Mouse (Mus musculus) lung, embryonic 14.5 days (tissue): ENCODE measurements at regions not wholly inside any gene's neighbourhood (a gene's known extent, or its start where the extent isn't known, plus 50 kb on each side); places are given as distances from the start of the nearest gene placed in this dataset.
"Not testable (repeated sequence)": the region's sequence is repeated elsewhere in the genome, so short reads cannot be mapped to it uniquely, and the experiment has no call there.

ENCODE experiments used
- ATAC-seq: fragments of 200-750 bp; cut with Nextera tagmentation; 2 replicates; pipeline ENCODE4 v1.8.0; 2017; ENCODE audit warnings: mild to moderate bottlenecking, moderate TSS enrichment, moderate library complexity; ENCODE audit not compliant: insufficient read depth
- DNase-seq: peaks from one replicate; pipeline ENCODE4 v3.0.0-alpha.2; 2015
- H3K27ac ChIP-seq: fragments of 300-500 bp; sonication (generic); 2 replicates; pipeline ENCODE4 v1.5.1; 2014; ENCODE audit warnings: low read depth, mild to moderate bottlenecking, moderate library complexity
- H3K27me3 ChIP-seq: fragments of 300-500 bp; sonication (generic); 2 replicates; pipeline ENCODE4 v1.6.1; 2014; ENCODE audit warnings: low read length, control low read depth; ENCODE audit not compliant: insufficient read depth
- H3K36me3 ChIP-seq: fragments of 300-500 bp; sonication (generic); 2 replicates; pipeline ENCODE4 v1.6.1; 2014; ENCODE audit warnings: control low read depth; ENCODE audit not compliant: insufficient read depth
- H3K4me1 ChIP-seq: fragments of 300-500 bp; sonication (generic); 2 replicates; pipeline ENCODE4 v1.6.1; 2014; ENCODE audit warnings: antibody characterized with exemption, control low read depth; ENCODE audit not compliant: insufficient read depth
- H3K4me2 ChIP-seq: fragments of 300-500 bp; sonication (generic); 2 replicates; pipeline ENCODE4 v1.6.1; 2014; ENCODE audit warnings: mild to moderate bottlenecking
- H3K4me3 ChIP-seq: fragments of 300-500 bp; sonication (generic); 2 replicates; pipeline ENCODE4 v1.5.1; 2014; ENCODE audit warnings: low read depth, low read length
- H3K9ac ChIP-seq: fragments of 300-500 bp; sonication (generic); 2 replicates; pipeline ENCODE4 v1.6.1; 2014
- H3K9me3 ChIP-seq: fragments of 300-500 bp; sonication (generic); 2 replicates; pipeline ENCODE4 v1.6.1; 2016; ENCODE audit warnings: low read depth, low read length, control low read depth
- CTCF ChIP-seq: IDR thresholded peaks from 2 replicates; pipeline ENCODE4 v1.5.1; 2016; ENCODE audit warnings: antibody characterized with exemption, low read depth
- WGBS: fragments of 180-500 bp; shearing (Covaris S2); extraction: QIAGEN DNeasy Blood & Tissue Kit; methylation state at CpG from one replicate; pipeline ENCODE4 v1.1.7; 2014; 5-methylcytosine and 5-hydroxymethylcytosine counted together

GRCm38 (mm10) chr6:67884893-67885292 is 349.3 kb upstream of the Tacstd2 start:
- Histone ChIP-seq H3K27ac (no peak overlapping the region), H3K4me1 (no peaks in the 10 kb centered on the region), H3K9ac (no peak overlapping the region), H3K4me3 (no peak overlapping the region), H3K9me3 (no peaks in the 10 kb centered on the region), H3K36me3 (no peaks in the 10 kb centered on the region), H3K27me3 (no peaks in the 10 kb centered on the region), H3K4me2 (no peak overlapping the region)
- ATAC-seq (no peak), DNase-seq (no peak)
- TF ChIP-seq CTCF = no peak
- 78% methylated on average over 5 of the region's 5 CpGs for WGBS

GRCm38 (mm10) chr6:67881476-67881875 is 345.9 kb upstream of the Tacstd2 start:
- DNase-seq, H3K27ac ChIP-seq, H3K4me2 ChIP-seq, H3K9ac ChIP-seq, ATAC-seq, H3K36me3 ChIP-seq, H3K9me3 ChIP-seq, H3K4me1 ChIP-seq, H3K4me3 ChIP-seq, H3K27me3 ChIP-seq: not testable (repeated sequence)
- 81% methylated on average over 4 of the region's 5 CpGs for WGBS

DNA sequence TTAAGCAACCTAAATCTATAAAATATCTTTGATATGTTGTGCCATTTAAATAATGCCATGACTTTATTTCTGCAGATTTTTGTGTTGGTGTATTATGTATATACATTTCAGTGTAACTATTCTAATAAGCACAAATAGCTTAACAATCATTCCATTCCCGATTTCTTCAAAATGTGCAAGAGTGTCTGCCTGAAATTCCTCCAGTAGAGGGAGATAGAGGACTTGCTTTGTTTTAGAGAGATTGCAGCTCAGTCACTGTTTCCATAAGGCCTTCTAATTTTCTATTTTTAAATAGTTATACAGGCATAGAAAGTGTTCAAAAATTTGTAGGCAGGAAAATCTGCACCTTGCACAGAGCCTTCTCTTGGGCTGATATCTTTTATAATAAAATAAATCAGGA is 322.3 kb upstream of the Tacstd2 start:
- H3K9me3 ChIP-seq, ATAC-seq, H3K4me3 ChIP-seq, H3K4me1 ChIP-seq, H3K27ac ChIP-seq, H3K27me3 ChIP-seq, H3K9ac ChIP-seq, H3K4me2 ChIP-seq, DNase-seq, H3K36me3 ChIP-seq: not testable (repeated sequence)
- TF ChIP-seq CTCF = peak; percentile 40
- 18% methylated on average over 1 of the region's 1 CpGs for WGBS

- not testable (repeated sequence) for ATAC-seq, DNase-seq
- WGBS = 49% methylated on average over 1 of the region's 1 CpGs
Measured at GRCm38 (mm10) chr6:67839486-67839885, 303.9 kb upstream of the Tacstd2 start.

DNA sequence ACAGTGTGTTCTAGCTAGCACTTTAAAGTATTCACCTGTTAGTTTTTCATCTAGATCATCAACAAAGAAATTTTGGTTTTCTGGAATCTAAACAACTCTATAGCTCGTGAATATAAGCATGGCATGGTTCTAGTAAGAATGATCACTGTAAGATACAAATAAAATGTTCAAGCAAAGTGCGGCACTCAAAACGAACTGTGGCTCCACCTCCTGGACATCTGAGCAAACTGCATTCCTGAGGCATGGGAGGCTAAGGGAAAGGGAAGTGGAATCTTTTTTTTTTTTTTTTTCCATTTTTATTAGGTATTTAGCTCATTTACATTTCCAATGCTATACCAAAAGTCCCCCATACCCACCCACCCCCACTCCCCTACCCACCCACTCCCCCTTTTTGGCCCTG is 276.9 kb upstream of the Tacstd2 start:
- 12% methylated on average over 3 of the region's 3 CpGs for WGBS
- not testable (repeated sequence) for H3K27me3 ChIP-seq, H3K27ac ChIP-seq, H3K4me3 ChIP-seq, ATAC-seq, H3K4me1 ChIP-seq, H3K9me3 ChIP-seq, H3K9ac ChIP-seq, H3K4me2 ChIP-seq, H3K36me3 ChIP-seq
- TF ChIP-seq CTCF = peak; percentile 64
- peak; percentile 48 for DNase-seq

More at GRCm38 (mm10) chr6:67839486-67839885, 303.9 kb upstream of the Tacstd2 start:
- not testable (repeated sequence) for H3K27me3 ChIP-seq, H3K36me3 ChIP-seq, H3K4me2 ChIP-seq, H3K27ac ChIP-seq, H3K4me1 ChIP-seq, H3K4me3 ChIP-seq, H3K9ac ChIP-seq, H3K9me3 ChIP-seq

- no peak for TF ChIP-seq CTCF
- DNase-seq (no peak), ATAC-seq (no peak)
- no peaks in the 10 kb centered on the region for H3K27me3 ChIP-seq
- H3K9me3 ChIP-seq = no peaks in the 10 kb centered on the region
- H3K27ac ChIP-seq = no peak overlapping the region
- no peaks in the 10 kb centered on the region for H3K36me3 ChIP-seq
- no peak overlapping the region for H3K4me2 ChIP-seq
- H3K4me1 ChIP-seq = no peaks in the 10 kb centered on the region
- no peak overlapping the region for H3K4me3 ChIP-seq
- no peak overlapping the region for H3K9ac ChIP-seq
Measured at GRCm38 (mm10) chr6:67791393-67791792, 255.8 kb upstream of the Tacstd2 start.

- Histone ChIP-seq H3K27me3 (no peaks in the 10 kb centered on the region), H3K36me3 (no peaks in the 10 kb centered on the region), H3K4me1 (no peaks in the 10 kb centered on the region), H3K4me3 (no peak overlapping the region), H3K9me3 (no peaks in the 10 kb centered on the region), H3K4me2 (no peak overlapping the region), H3K27ac (no peak overlapping the region), H3K9ac (no peak overlapping the region)
- TF ChIP-seq CTCF = no peak
- WGBS = 94% methylated on average over 1 of the region's 1 CpGs
- no peak for ATAC-seq
- DNase-seq = no peak
Measured at GRCm38 (mm10) chr6:67790742-67791141, 255.1 kb upstream of the Tacstd2 start.

- DNase-seq (no peak), ATAC-seq (no peak)
- Histone ChIP-seq H3K9ac (no peak overlapping the region), H3K9me3 (no peaks in the 10 kb centered on the region), H3K27me3 (no peaks in the 10 kb centered on the region), H3K36me3 (no peaks in the 10 kb centered on the region), H3K4me2 (no peak overlapping the region), H3K27ac (no peak overlapping the region), H3K4me1 (no peaks in the 10 kb centered on the region), H3K4me3 (no peak overlapping the region)
- 69% methylated on average over 7 of the region's 7 CpGs for WGBS
- no peak for TF ChIP-seq CTCF
Measured at GRCm38 (mm10) chr6:67787091-67787765, 251.6 kb upstream of the Tacstd2 start.
